Mouse (Mus musculus) kidney, adult 2 months (tissue): ENCODE measurements around the gene Slco2b1. TPM values are rescaled to one million over a fixed set of nuclear protein-coding genes. Genes with fewer than 3 reads are reported as not detected.

Source experiments
- DNase-seq: peaks from one replicate; pipeline ENCODE4 v3.0.0; 2021
- H3K27ac ChIP-seq: fragments of 200-500 bp; 2 replicates; pipeline ENCODE4 v1.5.1; 2012; ENCODE audit warnings: low read depth, low read length, control low read depth, inconsistent platforms; ENCODE audit not compliant: insufficient read depth
- H3K27me3 ChIP-seq: fragments of 200-500 bp; replicated peaks from 2 replicates; pipeline ENCODE4 v1.6.1; 2012; ENCODE audit warnings: mild to moderate bottlenecking, moderate library complexity, low read length, inconsistent platforms; ENCODE audit not compliant: control insufficient read depth, insufficient read depth
- H3K36me3 ChIP-seq: fragments of 200-500 bp; 2 replicates; pipeline ENCODE4 v1.6.1; 2012; ENCODE audit warnings: mild to moderate bottlenecking, moderate library complexity, low read length, inconsistent platforms; ENCODE audit not compliant: control insufficient read depth, insufficient read depth
- H3K4me1 ChIP-seq: fragments of 200-500 bp; 2 replicates; pipeline ENCODE4 v1.6.1; 2011; ENCODE audit warnings: low read length; ENCODE audit not compliant: control insufficient read depth, insufficient read depth
- H3K4me3 ChIP-seq: fragments of 200-500 bp; 2 replicates; pipeline ENCODE4 v1.5.1; 2011; ENCODE audit warnings: mild to moderate bottlenecking, low read depth, low read length, control low read depth; ENCODE audit not compliant: insufficient read depth
- CTCF ChIP-seq: fragments of 200-500 bp; conservative IDR thresholded peaks from 2 replicates; pipeline ENCODE4 v1.5.1; 2011; ENCODE audit warnings: low read depth, mild to moderate bottlenecking, control low read depth, low read length, moderate library complexity, mixed read lengths; ENCODE audit not compliant: insufficient read depth, insufficient read length
- POLR2A ChIP-seq: fragments of 200-500 bp; IDR thresholded peaks from one replicate; pipeline ENCODE4 v1.6.1; 2011; ENCODE audit warnings: low read depth, low read length, control low read depth
- WGBS: fragments of 180-500 bp; shearing (Covaris S2); methylation state at CpG from one replicate; pipeline ENCODE4 v1.1.7; 2018; 5-methylcytosine and 5-hydroxymethylcytosine counted together
- polyA plus RNA-seq: library from polyadenylated mRNA; depleted of rRNA; stranded (reverse); fragments of >200 nt; gene quantifications from 2 replicates; pipeline ENCODE4 v1.2.3, GENCODE M21; 2012

Slco2b1 gene
- polyA plus RNA-seq, 1 experiment, result 28.4 TPM

DNA sequence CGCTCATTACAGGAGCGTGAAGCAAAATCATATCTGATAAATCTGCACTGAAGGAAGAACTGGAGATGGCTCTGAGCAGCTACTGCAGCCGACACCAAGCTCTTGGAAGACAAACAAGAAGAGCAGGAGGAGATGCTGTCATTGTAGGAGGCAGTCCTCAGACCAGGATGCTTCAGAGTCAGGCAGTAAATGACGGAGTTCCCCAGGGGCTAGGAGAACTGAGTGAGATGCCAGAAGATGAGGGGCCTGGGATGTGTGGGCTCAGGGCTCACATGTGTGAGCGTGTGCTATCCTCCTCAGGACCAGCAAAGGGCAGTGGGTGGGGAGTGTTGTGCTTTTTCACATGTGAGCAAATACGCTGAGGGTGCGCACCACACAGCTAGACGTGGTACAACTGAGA lies 38.0 kb downstream of the Slco2b1 start:
- H3K36me3 ChIP-seq, result no peaks in the 10 kb centered on the region
- H3K27ac ChIP-seq, result no peak overlapping the region
- TF ChIP-seq CTCF, result no peak
- TF ChIP-seq POLR2A, result no peak
- DNase-seq, result no peak
- WGBS, result 81% methylated on average over 8 of the region's 8 CpGs
- H3K4me3 ChIP-seq, result no peak overlapping the region
- no peaks in the 10 kb centered on the region for H3K27me3 ChIP-seq
- no peaks in the 10 kb centered on the region for H3K4me1 ChIP-seq

DNA sequence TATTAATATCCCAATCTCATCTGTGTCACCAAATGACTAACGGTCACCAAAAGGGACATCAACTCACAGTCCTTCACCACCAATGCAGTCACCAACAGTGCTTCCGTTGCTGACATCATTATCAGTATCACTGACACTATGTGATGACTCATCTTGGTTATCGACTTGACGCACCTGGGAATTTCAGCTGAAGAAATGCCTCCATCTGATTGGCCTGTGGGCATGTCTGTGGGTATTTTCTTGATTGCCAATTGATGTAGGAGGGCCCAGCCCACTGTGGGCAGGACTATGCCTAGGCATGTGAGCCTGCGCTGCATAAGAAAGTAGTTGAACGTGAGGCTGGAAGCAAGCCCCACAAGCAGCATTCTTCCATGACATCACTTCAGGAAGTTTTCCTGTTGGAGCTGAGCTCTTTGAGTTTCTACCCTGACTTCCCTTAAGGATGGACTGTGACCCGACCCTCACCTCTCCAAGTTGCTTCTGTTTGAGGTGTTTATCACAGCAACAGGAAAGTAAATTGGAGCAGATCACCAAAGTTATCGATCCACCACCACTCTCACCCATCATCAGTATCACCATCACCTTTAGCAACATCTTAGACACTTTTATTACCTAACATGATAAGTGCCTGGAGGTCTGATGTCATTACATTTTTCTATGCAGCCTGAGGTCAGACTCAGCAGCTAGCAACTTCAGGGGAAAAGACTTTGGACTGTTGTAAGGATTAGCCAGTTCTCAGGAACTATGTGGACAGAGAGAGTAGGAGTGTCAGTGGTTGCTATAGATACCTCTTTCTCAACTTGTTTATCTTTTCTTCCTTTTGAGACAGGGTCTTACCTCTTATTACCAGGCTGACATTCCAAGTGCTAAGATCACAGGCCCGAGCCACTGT lies 39.4 kb downstream of the Slco2b1 start:
- Histone ChIP-seq H3K4me3 (no peak overlapping the region), H3K36me3 (no peaks in the 10 kb centered on the region), H3K4me1 (no peaks in the 10 kb centered on the region), H3K27ac (no peak overlapping the region), H3K27me3 (no peaks in the 10 kb centered on the region)
- TF ChIP-seq POLR2A (no peak), CTCF (no peak)
- 75% methylated on average over 9 of the region's 9 CpGs for WGBS
- DNase-seq, result no peak

DNA sequence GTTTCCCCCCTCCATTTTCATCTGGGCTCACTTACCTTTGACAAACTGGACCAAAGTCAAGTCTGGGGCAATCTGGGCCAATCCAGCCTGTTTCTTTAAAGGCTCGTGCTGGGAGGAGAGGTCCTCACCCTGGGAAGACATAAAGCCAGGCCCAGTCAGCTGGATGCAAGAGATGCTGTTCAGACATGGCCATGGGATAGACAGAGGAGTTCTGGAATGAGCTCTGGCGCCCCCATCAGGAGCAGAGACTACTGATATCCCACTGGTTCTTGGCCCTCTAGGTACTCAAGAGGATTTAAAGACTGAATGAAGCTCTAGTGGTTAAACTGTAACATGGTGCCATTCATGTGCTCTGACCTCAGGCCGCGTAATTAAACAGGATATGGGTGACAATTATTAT lies 40.2 kb downstream of the Slco2b1 start:
- Histone ChIP-seq H3K4me3 (no peak overlapping the region), H3K27me3 (no peaks in the 10 kb centered on the region), H3K36me3 (no peaks in the 10 kb centered on the region), H3K27ac (no peak overlapping the region), H3K4me1 (no peaks in the 10 kb centered on the region)
- WGBS, result 69% methylated on average over 4 of the region's 4 CpGs
- DNase-seq, result no peak
- no peak; the same call in 1 of the 2 replicates for TF ChIP-seq CTCF
- TF ChIP-seq POLR2A, result no peak

DNA sequence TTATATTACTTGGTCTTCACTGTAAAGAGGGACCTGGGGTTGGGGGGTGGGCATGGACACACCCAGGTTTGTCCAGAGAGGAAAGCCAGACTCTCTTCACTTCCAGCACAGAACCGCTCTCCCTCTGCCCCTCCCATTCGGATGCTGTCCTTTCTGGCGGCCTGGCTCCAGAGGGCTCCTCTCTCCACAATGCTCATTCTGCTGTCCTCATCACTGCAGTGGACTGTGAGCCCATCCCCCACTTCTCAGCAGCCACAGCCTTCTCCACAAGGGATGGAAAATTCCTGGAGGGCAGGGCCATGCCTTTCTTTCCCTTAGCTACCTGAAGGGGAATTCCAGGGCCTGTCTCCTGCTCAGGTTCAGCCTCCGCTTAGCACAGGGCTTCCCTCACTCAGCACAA lies 42.3 kb downstream of the Slco2b1 start:
- DNase-seq, result peak; percentile 53
- no peaks in the 10 kb centered on the region for H3K4me1 ChIP-seq
- no peak overlapping the region for H3K4me3 ChIP-seq
- no peaks in the 10 kb centered on the region for H3K27me3 ChIP-seq
- TF ChIP-seq CTCF (no peak), POLR2A (no peak)
- H3K36me3 ChIP-seq, result no peaks in the 10 kb centered on the region
- H3K27ac ChIP-seq, result no peak overlapping the region
- 46% methylated on average over 4 of the region's 4 CpGs for WGBS

DNA sequence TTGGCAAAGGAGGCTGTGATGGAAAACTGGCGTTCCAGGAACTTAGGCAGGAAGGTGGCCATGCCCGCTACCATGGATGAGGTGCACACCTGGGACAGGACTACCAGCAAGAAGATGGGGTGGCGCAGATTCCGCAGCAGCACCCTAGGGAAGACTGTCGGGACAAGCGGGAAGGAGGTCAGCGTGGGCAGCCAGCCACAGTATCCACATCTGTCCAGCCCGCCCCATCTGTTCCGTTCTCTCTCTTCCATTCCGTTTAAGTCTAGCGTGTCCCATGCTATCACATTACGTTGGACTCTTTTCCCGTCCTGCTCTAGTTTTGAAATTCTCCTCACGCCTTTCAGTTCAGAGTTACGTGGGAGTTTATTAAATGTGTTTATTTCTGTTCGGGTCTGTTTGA lies 44.0 kb downstream of the Slco2b1 start:
- WGBS, result 46% methylated on average over 16 of the region's 16 CpGs
- H3K4me1 ChIP-seq, result no peaks in the 10 kb centered on the region
- no peak overlapping the region for H3K27ac ChIP-seq
- H3K4me3 ChIP-seq, result no peak overlapping the region
- DNase-seq, result no peak
- H3K36me3 ChIP-seq, result no peaks in the 10 kb centered on the region
- TF ChIP-seq POLR2A (no peak), CTCF (no peak)
- H3K27me3 ChIP-seq, result no peaks in the 10 kb centered on the region

DNA sequence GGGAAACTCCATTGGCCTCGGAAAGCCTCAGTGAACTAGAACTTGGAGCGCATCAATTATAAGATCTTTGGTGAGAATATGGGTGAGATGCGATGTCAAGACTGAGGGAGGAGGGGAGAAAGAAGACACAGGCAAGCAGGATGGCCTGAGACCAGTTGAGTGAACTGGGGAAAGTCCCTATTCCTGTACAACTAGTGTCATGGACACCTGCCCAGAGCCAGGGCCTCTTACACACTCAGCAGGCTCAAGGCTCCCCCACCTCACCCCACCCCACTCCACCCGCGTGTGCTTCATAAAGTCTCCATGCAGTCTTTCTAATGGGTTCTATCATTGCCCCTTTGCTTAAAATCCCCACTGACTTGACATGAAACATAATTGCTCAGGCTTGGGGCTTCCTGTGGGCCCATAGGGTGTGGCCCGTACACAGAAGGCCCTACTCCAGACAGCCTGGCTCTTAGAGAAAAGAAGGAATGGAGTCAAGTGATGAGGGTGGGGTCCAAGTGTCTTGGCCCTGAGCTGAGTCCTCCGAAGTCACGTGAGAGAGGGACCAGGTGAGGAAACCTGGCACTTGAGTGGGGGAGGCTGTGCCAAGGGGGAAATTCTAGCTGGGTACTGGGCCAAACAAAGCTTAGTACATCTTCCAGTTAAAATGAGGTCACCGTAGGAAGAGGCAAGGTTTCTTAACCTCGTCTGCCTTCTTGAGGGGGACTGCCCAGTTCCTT lies 45.2 kb downstream of the Slco2b1 start:
- Histone ChIP-seq H3K27me3 (no peaks in the 10 kb centered on the region), H3K27ac (no peak overlapping the region), H3K4me3 (no peak overlapping the region), H3K4me1 (no peaks in the 10 kb centered on the region), H3K36me3 (no peaks in the 10 kb centered on the region)
- TF ChIP-seq POLR2A, result no peak
- DNase-seq, result no peak
- 86% methylated on average over 10 of the region's 10 CpGs for WGBS
